Comparison of ENCODE assay signal across 9 mouse cellular contexts in the genomic region with DNA sequence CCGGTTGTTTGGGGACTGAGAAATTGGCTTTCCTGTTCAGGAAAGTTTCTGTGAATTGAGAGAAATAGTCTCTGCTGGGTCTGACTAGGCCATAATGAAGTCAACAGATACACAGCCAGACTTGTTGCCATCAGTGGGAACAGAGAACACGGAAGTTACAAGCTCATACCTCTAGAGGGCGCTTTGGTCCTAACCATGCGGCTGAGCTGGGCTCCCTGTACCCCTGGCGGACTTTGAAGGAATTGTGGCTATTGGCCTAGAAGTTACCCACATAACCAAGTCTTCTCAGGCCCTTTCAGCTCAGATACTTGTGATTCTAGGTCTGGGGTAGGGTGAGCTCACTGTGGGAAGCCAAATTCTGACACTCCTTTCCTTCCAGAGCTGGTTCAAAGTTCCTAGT. TPM values are rescaled to one million over a fixed set of nuclear protein-coding genes. Genes with fewer than 3 reads are reported as not detected.
DNase-seq lines count a peak whose midpoint lies in the region; ATAC-seq and TF ChIP-seq lines count a peak whose summit lies in the region.
"Had no signal": no experiment of that assay in that cellular context is flagged by ENCODE, and none has a peak within 500 bp of the region (broad histone marks: within the 10 kb centered on the region; RNA-seq: fewer than 3 reads in every experiment).

No protein-coding gene starts in this region.

- peak; percentile 100 for TF ChIP-seq CTCF in kidney, postnatal 0 days (IDR thresholded peaks at IDR 0.05; ENCODE audit: low read depth)

- H3K27me3 ChIP-seq in kidney, postnatal 0 days (ENCODE audit: insufficient read depth, low read length) = no peaks in the 10 kb centered on the region
- no peaks in the 10 kb centered on the region for H3K27me3 ChIP-seq in liver, embryonic 11.5 days (replicated peaks; ENCODE audit: control insufficient read depth, insufficient read depth, low read length)
- H3K27me3 ChIP-seq: limb, embryonic 13.5 days had no signal

- no peaks in the 10 kb centered on the region for H3K36me3 ChIP-seq in ES-E14 (ENCODE audit: control insufficient read depth, insufficient read depth, low read length, poor library complexity, severe bottlenecking)
- H3K36me3 ChIP-seq in kidney, postnatal 0 days (ENCODE audit: insufficient read depth, low read length) = no peaks in the 10 kb centered on the region
- H3K36me3 ChIP-seq in liver, embryonic 11.5 days (ENCODE audit: control insufficient read depth, insufficient read depth, low read length) = no peaks in the 10 kb centered on the region
- H3K36me3 ChIP-seq: limb, embryonic 13.5 days had no signal

- DNase-seq in 416B (ENCODE audit: low read depth) = peak; percentile 92
- DNase-seq in ES-E14 (ENCODE audit: low read depth, low spot score) = peak; percentile 89
- peak; percentile 77 for DNase-seq in c-Kit-positive CD71-positive TER-119-positive erythroid progenitor cells, embryonic 14.5 days (ENCODE audit: low spot score)
- DNase-seq in frontal cortex, postnatal 25 days (ENCODE audit: low spot score in 2 of 2) = peak; percentile 39 to 67
- peak; percentile 97 for DNase-seq in kidney, postnatal 0 days (ENCODE audit: low spot score)
- peak; percentile 61 for DNase-seq in liver, embryonic 11.5 days (ENCODE audit: low spot score)
- peak; percentile 60 for DNase-seq in ovary, postnatal 36 days (ENCODE audit: low spot score)
- DNase-seq in thymus, postnatal 14 days = peak; percentile 82

- H3K4me3 ChIP-seq in ES-E14 (ENCODE audit: insufficient read depth in 1 of 2, low read depth in 1 of 2, low read length in 2 of 2, poor library complexity in 1 of 2, severe bottlenecking in 1 of 2) = no peak overlapping the region
- no peak overlapping the region for H3K4me3 ChIP-seq in kidney, postnatal 0 days (replicated peaks; ENCODE audit: low read depth, low read length)
- no peak overlapping the region for H3K4me3 ChIP-seq in liver, embryonic 11.5 days (ENCODE audit: low read depth, low read length)
- H3K4me3 ChIP-seq: limb, embryonic 13.5 days had no signal

- peak; percentile 68 for ATAC-seq in kidney, postnatal 0 days (replicated peaks; ENCODE audit: low FRiP score, low read depth)
- peak; percentile 59 for ATAC-seq in liver, embryonic 11.5 days (replicated peaks; ENCODE audit: low FRiP score)

- 4% methylated on average over 5 of the region's 5 CpGs for WGBS in kidney, postnatal 0 days
- WGBS in liver, embryonic 11.5 days = 4% methylated on average over 5 of the region's 5 CpGs

- in situ Hi-C loops in ES-E14 (cut with MboI; ENCODE audit: low sequenced_read_pairs in 2 of 2, unreplicated experiment in 2 of 2) = no loop called here

- H3K4me2 ChIP-seq in kidney, postnatal 0 days (ENCODE audit: low read length) = no peak overlapping the region
- no peak overlapping the region for H3K4me2 ChIP-seq in liver, embryonic 11.5 days
- H3K4me2 ChIP-seq: limb, embryonic 13.5 days had no signal

- H3K9me3 ChIP-seq in ES-E14 (ENCODE audit: control insufficient read depth, insufficient read depth, low read depth, low read length) = no peaks in the 10 kb centered on the region
- no peaks in the 10 kb centered on the region for H3K9me3 ChIP-seq in kidney, postnatal 0 days (replicated peaks; ENCODE audit: low read length)
- no peaks in the 10 kb centered on the region for H3K9me3 ChIP-seq in liver, embryonic 11.5 days (ENCODE audit: control insufficient read depth, low read length)
- H3K9me3 ChIP-seq: limb, embryonic 13.5 days had no signal

- H3K27ac ChIP-seq in ES-E14 (ENCODE audit: insufficient read depth, low read depth, low read length, poor library complexity, severe bottlenecking) = no peak overlapping the region
- H3K27ac ChIP-seq in kidney, postnatal 0 days = no peak overlapping the region
- H3K27ac ChIP-seq in liver, embryonic 11.5 days (ENCODE audit: low read depth, low read length) = no peak overlapping the region
- H3K27ac ChIP-seq: limb, embryonic 13.5 days had no signal

- no peak overlapping the region for H3K9ac ChIP-seq in ES-E14 (ENCODE audit: insufficient read depth, low read depth, low read length, poor library complexity, severe bottlenecking)
- H3K9ac ChIP-seq in kidney, postnatal 0 days (ENCODE audit: low read depth, low read length) = no peak overlapping the region
- no peak overlapping the region for H3K9ac ChIP-seq in liver, embryonic 11.5 days (ENCODE audit: low read depth, low read length)
- H3K9ac ChIP-seq: limb, embryonic 13.5 days had no signal

- peaks cover 0 to 9% of the 10 kb centered on the region in 2 experiments; a peak in 2 of 4 replicates for H3K4me1 ChIP-seq in ES-E14 (ENCODE audit: control insufficient read depth in 2 of 2, insufficient read depth in 2 of 2, low read length in 2 of 2, poor library complexity in 1 of 2)
- H3K4me1 ChIP-seq in kidney, postnatal 0 days (replicated peaks; ENCODE audit: insufficient read depth, low read length) = no peaks in the 10 kb centered on the region
- H3K4me1 ChIP-seq in liver, embryonic 11.5 days (replicated peaks; ENCODE audit: control insufficient read depth, insufficient read depth, low read length) = no peaks in the 10 kb centered on the region; the same call in 1 of the 2 replicates
- H3K4me1 ChIP-seq: limb, embryonic 13.5 days had no signal

TF ChIP-seq in ES-E14, 5 proteins besides CTCF, POLR2A, EP300 and RAD21:
- no peak; the same call in 1 of the 2 replicates for TF ChIP-seq ZC3H11A (IDR thresholded peaks at IDR 0.05; ENCODE audit: borderline replicate concordance, low read depth, low read length)
- peak; percentile 68; the same call in 1 of the 2 replicates for TF ChIP-seq ZNF384 (IDR thresholded peaks at IDR 0.05; ENCODE audit: low read depth, low read length)
- no peak for TF ChIP-seq CHD2 (IDR thresholded peaks at IDR 0.05; ENCODE audit: low read depth, low read length)
- TF ChIP-seq HCFC1 (IDR thresholded peaks at IDR 0.05; ENCODE audit: borderline replicate concordance, insufficient read depth, low read length) = peak; percentile 72; the same call in 1 of the 2 replicates

RNA-seq across cellular contexts. Expression of a gene that starts 6.9 kb away (rescaled TPM):
- total RNA-seq in ES-E14 (2012; rRNA removed) = 0.62 and 1.1 TPM in 2 replicates
- polyA plus RNA-seq in kidney, postnatal 0 days (2015; fragmentation: Nextera tagmentation; extraction: Ambion mirVana) = 0.56 and 0.89 TPM in 2 replicates
- 11.1 and 12.5 TPM in 2 replicates for polyA plus RNA-seq in liver, embryonic 11.5 days (2014; fragmentation: Nextera tagmentation; extraction: Ambion mirVana)
- polyA plus RNA-seq: limb, embryonic 13.5 days had no signal

RNA-seq across cellular contexts. Expression of a gene that starts 21.8 kb away (rescaled TPM):
- total RNA-seq in ES-E14 (2012; rRNA removed) = 0.48 TPM in 1 of 2 replicates, not detected in the other
- 2.2 and 2.5 TPM in 2 replicates for polyA plus RNA-seq in kidney, postnatal 0 days (2015; fragmentation: Nextera tagmentation; extraction: Ambion mirVana)
- polyA plus RNA-seq in liver, embryonic 11.5 days (2014; fragmentation: Nextera tagmentation; extraction: Ambion mirVana) = 7.2 and 8.8 TPM in 2 replicates

RNA-seq across cellular contexts. Expression of a gene that starts 45.9 kb away (rescaled TPM):
- total RNA-seq in ES-E14 (2012; rRNA removed) = 20.2 and 20.8 TPM in 2 replicates
- polyA plus RNA-seq in kidney, postnatal 0 days (2015; fragmentation: Nextera tagmentation; extraction: Ambion mirVana) = 0.33 and 0.51 TPM in 2 replicates
- polyA plus RNA-seq in liver, embryonic 11.5 days (2014; fragmentation: Nextera tagmentation; extraction: Ambion mirVana) = 0.14 and 0.60 TPM in 2 replicates
- polyA plus RNA-seq: limb, embryonic 13.5 days had no signal

RNA-seq across cellular contexts. Expression of a gene that starts 51.3 kb away (rescaled TPM):
- 904 and 1,760 TPM in 2 replicates for total RNA-seq in ES-E14 (2012; rRNA removed)
- polyA plus RNA-seq in kidney, postnatal 0 days (2015; fragmentation: Nextera tagmentation; extraction: Ambion mirVana) = not detected in 2 replicates
- not detected in 2 replicates for polyA plus RNA-seq in liver, embryonic 11.5 days (2014; fragmentation: Nextera tagmentation; extraction: Ambion mirVana)
